Mouse (Mus musculus): ENCODE measurements around the gene Abcg5. TPM values are rescaled to one million over a fixed set of nuclear protein-coding genes. Genes with fewer than 3 reads are reported as not detected.

Abcg5 gene
- polyA plus RNA-seq, 1 experiment from 2014 or later: 3.3 TPM

GRCm38 (mm10) chr17:84622873-84623272 lies 59.9 kb downstream of the Abcg5 start:
- no peaks in the 10 kb centered on the region for H3K27me3 ChIP-seq
- 0 out of 2 replicates have a peak, but pooled peaks cover 6% of the 10 kb centered on the region for H3K9me3 ChIP-seq
- no peak overlapping the region for H3K9ac ChIP-seq
- peak overlapping the region; percentile 88 for H3K27ac ChIP-seq
- no peak overlapping the region for H3K4me3 ChIP-seq
- peaks cover 7% of the 10 kb centered on the region for H3K4me1 ChIP-seq
- no peak overlapping the region for H3K4me2 ChIP-seq (replicated peaks)
- WGBS: 16% methylated on average over 2 of the region's 2 CpGs
- H3K36me3 ChIP-seq: no peaks in the 10 kb centered on the region; the same call in 1 of the 2 replicates
- ATAC-seq (ENCODE audit: insufficient number of reproducible peaks, insufficient read depth, low FRiP score, low TSS enrichment): peak; percentile 47; the same call in 1 of the 2 replicates

DNA sequence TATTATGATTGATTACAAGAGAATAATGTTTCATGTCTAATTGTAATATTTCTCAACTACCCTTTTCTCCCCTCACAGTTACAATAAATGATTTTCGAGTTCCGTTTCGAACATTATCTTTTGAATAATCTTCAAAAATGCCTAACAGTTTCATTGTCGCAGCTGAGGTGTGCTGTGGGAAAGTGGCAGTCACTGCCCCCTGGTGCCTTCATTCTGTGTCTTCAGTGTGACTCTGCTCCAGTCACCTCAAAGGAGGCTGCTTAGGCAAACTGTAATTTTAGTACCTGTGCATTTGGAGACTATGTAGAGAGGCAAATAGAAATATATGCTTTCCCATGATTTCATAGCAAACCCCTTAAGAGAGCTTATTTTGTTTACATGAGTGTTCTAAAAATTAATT lies 60.8 kb downstream of the Abcg5 start:
- Histone ChIP-seq H3K4me1 (peaks cover 3% of the 10 kb centered on the region; the same call in 1 of the 2 replicates), H3K9me3 (0 out of 2 replicates have a peak, but pooled peaks cover 6% of the 10 kb centered on the region), H3K27me3 (no peaks in the 10 kb centered on the region), H3K4me3 (no peak overlapping the region), H3K36me3 (no peaks in the 10 kb centered on the region; the same call in 1 of the 2 replicates), H3K9ac (no peak overlapping the region), H3K27ac (peak overlapping the region; percentile 88; the same call in 1 of the 2 replicates), H3K4me2 (replicated peaks) (no peak overlapping the region)
- WGBS: 79% methylated on average over 4 of the region's 4 CpGs
- no peak for ATAC-seq (ENCODE audit: insufficient number of reproducible peaks, insufficient read depth, low FRiP score, low TSS enrichment)

DNA sequence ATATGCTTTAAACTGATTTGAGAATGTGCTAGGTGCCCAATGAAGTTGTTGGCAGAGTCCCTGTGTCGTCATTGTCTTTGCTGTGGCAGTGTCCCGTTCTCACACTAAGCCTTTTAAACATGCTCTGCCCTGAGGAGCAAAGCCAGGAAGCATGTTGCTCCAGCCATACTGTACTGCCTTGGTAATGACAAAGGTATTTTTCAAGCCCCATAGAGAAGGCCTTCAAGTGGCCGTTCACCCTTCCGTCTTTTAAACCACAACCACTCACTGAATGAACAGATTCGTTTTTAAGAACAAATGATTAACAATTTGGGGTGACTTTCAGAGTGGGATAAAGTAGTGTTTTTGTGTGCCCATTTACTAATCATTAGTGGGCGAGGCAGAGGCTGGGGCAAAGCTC lies 61.6 kb downstream of the Abcg5 start:
- ATAC-seq (ENCODE audit: insufficient number of reproducible peaks, insufficient read depth, low FRiP score, low TSS enrichment): no peak
- Histone ChIP-seq H3K27me3 (no peaks in the 10 kb centered on the region), H3K27ac (0 out of 2 replicates have a peak overlapping the region, but pooled peaks have one; percentile 36), H3K9me3 (0 out of 2 replicates have a peak, but pooled peaks cover 6% of the 10 kb centered on the region), H3K9ac (no peak overlapping the region), H3K4me2 (replicated peaks) (no peak overlapping the region), H3K4me1 (no peaks in the 10 kb centered on the region), H3K36me3 (no peaks in the 10 kb centered on the region; the same call in 1 of the 2 replicates), H3K4me3 (no peak overlapping the region)
- 83% methylated on average over 6 of the region's 6 CpGs for WGBS

- Histone ChIP-seq H3K4me1 (no peaks in the 10 kb centered on the region), H3K9ac (no peak overlapping the region), H3K9me3 (0 out of 2 replicates have a peak, but pooled peaks cover 6% of the 10 kb centered on the region), H3K36me3 (no peaks in the 10 kb centered on the region; the same call in 1 of the 2 replicates), H3K27ac (no peak overlapping the region), H3K4me3 (no peak overlapping the region), H3K27me3 (no peaks in the 10 kb centered on the region), H3K4me2 (replicated peaks) (no peak overlapping the region)
- WGBS: 89% methylated on average over 6 of the region's 6 CpGs
- no peak for ATAC-seq (ENCODE audit: insufficient number of reproducible peaks, insufficient read depth, low FRiP score, low TSS enrichment)
Observed at GRCm38 (mm10) chr17:84620610-84621009, 62.2 kb downstream of the Abcg5 start.

DNA sequence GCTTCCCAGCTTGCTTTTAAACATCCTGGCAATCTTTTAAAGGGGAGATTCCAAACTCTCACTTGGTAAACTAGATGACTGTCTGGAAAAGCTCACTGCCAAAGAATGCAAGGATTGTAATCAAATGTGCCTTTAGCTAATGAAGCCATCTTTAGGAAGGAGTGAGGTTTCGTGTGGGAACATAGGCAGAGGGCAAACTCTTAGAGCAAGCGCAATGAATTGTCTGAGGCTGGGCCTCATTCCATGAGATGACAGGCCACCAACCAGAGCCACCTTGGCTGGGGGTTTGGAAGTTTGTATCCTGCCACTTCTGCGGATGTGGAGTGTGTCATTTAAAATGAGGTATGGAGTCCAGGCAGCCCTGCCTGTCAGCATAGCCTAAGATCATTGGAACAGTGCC lies 62.7 kb downstream of the Abcg5 start:
- H3K4me2 ChIP-seq (replicated peaks): no peak overlapping the region
- 74% methylated on average over 3 of the region's 3 CpGs for WGBS
- no peaks in the 10 kb centered on the region for H3K27me3 ChIP-seq
- H3K27ac ChIP-seq: no peak overlapping the region
- H3K36me3 ChIP-seq: no peaks in the 10 kb centered on the region; the same call in 1 of the 2 replicates
- H3K9ac ChIP-seq: no peak overlapping the region
- H3K9me3 ChIP-seq: 0 out of 2 replicates have a peak, but pooled peaks cover 6% of the 10 kb centered on the region
- H3K4me1 ChIP-seq: no peaks in the 10 kb centered on the region
- no peak for ATAC-seq (ENCODE audit: insufficient number of reproducible peaks, insufficient read depth, low FRiP score, low TSS enrichment)
- no peak overlapping the region for H3K4me3 ChIP-seq

- Histone ChIP-seq H3K4me3 (no peak overlapping the region), H3K27ac (no peak overlapping the region), H3K27me3 (no peaks in the 10 kb centered on the region)
Observed at GRCm38 (mm10) chr17:84619112-84619511, 63.7 kb downstream of the Abcg5 start.

DNA sequence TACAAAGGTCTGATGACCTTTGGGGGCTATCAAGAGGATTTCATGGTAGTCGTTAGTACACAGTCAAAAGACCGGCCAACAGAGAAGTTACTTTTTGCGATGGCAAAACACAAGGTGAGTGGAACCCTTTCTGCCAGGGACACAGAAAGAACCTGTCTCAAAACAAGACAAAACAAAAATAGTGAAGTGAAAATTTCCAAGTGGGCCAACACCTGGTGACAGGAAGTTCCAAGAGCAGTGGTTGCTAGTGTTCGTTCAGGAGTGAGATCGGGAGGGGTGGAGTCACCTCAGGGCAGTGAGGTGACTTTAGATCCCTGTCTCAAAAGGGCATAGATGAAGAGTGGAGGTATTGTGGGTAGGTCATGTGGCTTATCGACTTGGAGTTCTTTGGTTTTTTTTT lies 64.9 kb downstream of the Abcg5 start:
- Histone ChIP-seq H3K9me3 (peaks cover 9% of the 10 kb centered on the region), H3K4me3 (no peak overlapping the region), H3K4me1 (no peaks in the 10 kb centered on the region), H3K27ac (no peak overlapping the region), H3K9ac (no peak overlapping the region), H3K4me2 (replicated peaks) (no peak overlapping the region), H3K36me3 (peaks cover 16% of the 10 kb centered on the region), H3K27me3 (no peaks in the 10 kb centered on the region)
- WGBS: 86% methylated on average over 6 of the region's 6 CpGs
- ATAC-seq (ENCODE audit: insufficient number of reproducible peaks, insufficient read depth, low FRiP score, low TSS enrichment): no peak

More at GRCm38 (mm10) chr17:84619112-84619511, 63.7 kb downstream of the Abcg5 start:
- Histone ChIP-seq H3K9ac (no peak overlapping the region), H3K9me3 (0 out of 2 replicates have a peak, but pooled peaks cover 7% of the 10 kb centered on the region), H3K36me3 (peaks cover 4% of the 10 kb centered on the region), H3K4me2 (replicated peaks) (no peak overlapping the region), H3K4me1 (no peaks in the 10 kb centered on the region)
- WGBS: 81% methylated on average over 7 of the region's 7 CpGs
- ATAC-seq (ENCODE audit: insufficient number of reproducible peaks, insufficient read depth, low FRiP score, low TSS enrichment): no peak

DNA sequence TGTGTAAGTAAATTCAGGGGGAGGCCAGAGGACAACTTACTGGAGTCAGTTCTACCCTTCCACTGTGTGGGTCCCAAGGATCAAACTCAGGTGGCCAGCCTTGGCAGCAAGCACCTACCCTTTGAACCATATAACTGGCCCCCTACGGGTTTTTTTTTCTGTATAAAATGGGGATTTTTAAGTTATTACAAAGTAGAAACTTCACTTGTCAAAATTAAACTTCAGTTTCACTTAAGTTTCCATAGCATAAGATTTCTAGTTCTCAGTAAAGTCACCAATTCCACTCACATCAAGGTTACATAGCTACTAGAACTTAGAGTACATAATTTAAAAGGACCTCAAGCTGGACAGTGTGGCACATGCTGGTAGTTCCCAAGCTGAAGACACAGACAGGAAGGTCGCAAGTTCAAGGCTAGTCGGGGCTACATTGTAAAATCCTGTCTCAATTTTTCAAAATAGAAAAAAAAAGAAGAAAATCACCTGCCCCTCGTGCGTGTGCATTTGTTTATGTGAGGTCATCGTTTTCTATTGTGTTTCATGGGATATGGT lies 66.2 kb downstream of the Abcg5 start:
- no peak overlapping the region for H3K27ac ChIP-seq
- H3K36me3 ChIP-seq: peaks cover 17% of the 10 kb centered on the region
- H3K9ac ChIP-seq: no peak overlapping the region
- 76% methylated on average over 6 of the region's 6 CpGs for WGBS
- H3K9me3 ChIP-seq: peaks cover 9% of the 10 kb centered on the region
- no peak overlapping the region for H3K4me2 ChIP-seq (replicated peaks)
- H3K4me3 ChIP-seq: no peak overlapping the region
- H3K4me1 ChIP-seq: peaks cover 5% of the 10 kb centered on the region; the same call in 1 of the 2 replicates
- H3K27me3 ChIP-seq: no peaks in the 10 kb centered on the region
- no peak for ATAC-seq (ENCODE audit: insufficient number of reproducible peaks, insufficient read depth, low FRiP score, low TSS enrichment)

- H3K9me3 ChIP-seq: peaks cover 9% of the 10 kb centered on the region
- ATAC-seq (ENCODE audit: insufficient number of reproducible peaks, insufficient read depth, low FRiP score, low TSS enrichment): no peak
- H3K27me3 ChIP-seq: no peaks in the 10 kb centered on the region
- H3K36me3 ChIP-seq: peaks cover 17% of the 10 kb centered on the region
- no peak overlapping the region for H3K4me3 ChIP-seq
- no peak overlapping the region for H3K4me2 ChIP-seq (replicated peaks)
- H3K4me1 ChIP-seq: peaks cover 8% of the 10 kb centered on the region; the same call in 1 of the 2 replicates
- no peak overlapping the region for H3K27ac ChIP-seq
- WGBS: 86% methylated on average over 11 of the region's 11 CpGs
- H3K9ac ChIP-seq: no peak overlapping the region
Observed at GRCm38 (mm10) chr17:84615811-84616210, 67.0 kb downstream of the Abcg5 start.

GRCm38 (mm10) chr17:84611971-84612370 lies 70.8 kb downstream of the Abcg5 start:
- no peak for ATAC-seq (ENCODE audit: insufficient number of reproducible peaks, insufficient read depth, low FRiP score, low TSS enrichment)
- Histone ChIP-seq H3K4me3 (no peak overlapping the region), H3K9ac (no peak overlapping the region), H3K36me3 (peaks cover 19% of the 10 kb centered on the region), H3K4me1 (peaks cover 8% of the 10 kb centered on the region; the same call in 1 of the 2 replicates), H3K4me2 (replicated peaks) (no peak overlapping the region), H3K27ac (no peak overlapping the region), H3K9me3 (peaks cover 9% of the 10 kb centered on the region), H3K27me3 (no peaks in the 10 kb centered on the region)
- 48% methylated on average over 7 of the region's 7 CpGs for WGBS

DNA sequence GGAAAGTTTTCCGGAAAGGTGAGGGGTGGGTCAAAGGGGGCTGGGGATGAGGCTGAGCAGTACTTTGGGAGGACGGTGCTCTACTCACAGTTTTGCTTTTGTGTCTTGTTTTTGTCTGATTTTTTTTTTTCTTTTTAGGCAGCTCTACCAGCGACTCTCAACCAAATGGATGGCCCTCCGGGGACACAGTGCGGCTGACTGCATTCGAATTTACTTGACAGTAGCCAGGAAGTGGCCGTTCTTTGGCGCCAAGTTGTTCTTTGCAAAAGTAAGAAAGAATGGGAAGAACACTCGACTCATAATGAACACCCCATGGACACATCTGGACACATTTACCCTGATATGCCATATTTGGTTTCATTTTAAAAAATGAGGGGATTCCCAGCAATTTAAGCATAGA lies 71.3 kb downstream of the Abcg5 start:
- peaks cover 9% of the 10 kb centered on the region for H3K9me3 ChIP-seq
- no peak overlapping the region for H3K4me3 ChIP-seq
- no peaks in the 10 kb centered on the region for H3K27me3 ChIP-seq
- peaks cover 23% of the 10 kb centered on the region for H3K36me3 ChIP-seq
- WGBS: 53% methylated on average over 9 of the region's 9 CpGs
- no peak for ATAC-seq (ENCODE audit: insufficient number of reproducible peaks, insufficient read depth, low FRiP score, low TSS enrichment)
- 0 out of 2 replicates have a peak overlapping the region, but pooled peaks have one; percentile 36 for H3K27ac ChIP-seq
- H3K4me2 ChIP-seq (replicated peaks): no peak overlapping the region
- H3K4me1 ChIP-seq: peaks cover 8% of the 10 kb centered on the region; the same call in 1 of the 2 replicates
- H3K9ac ChIP-seq: no peak overlapping the region

DNA sequence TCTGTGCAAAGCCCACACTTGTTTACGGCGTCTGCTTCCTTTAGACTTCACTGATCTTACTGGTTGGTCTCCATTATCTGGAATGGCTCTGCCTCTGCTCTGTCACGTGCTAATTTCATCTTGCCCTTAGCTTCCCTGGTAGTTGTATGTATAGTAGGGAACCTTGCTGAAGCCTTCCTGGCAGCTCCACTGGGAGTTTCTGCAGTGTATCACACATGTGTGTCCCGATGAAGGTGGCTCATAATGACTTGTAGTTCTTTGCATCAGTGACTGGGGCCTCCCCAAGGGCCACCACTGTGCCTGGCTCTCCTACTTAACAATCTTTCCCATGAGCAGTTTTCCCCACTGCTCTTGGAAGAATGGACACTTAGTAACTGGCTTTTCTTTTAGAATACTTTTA lies 74.2 kb downstream of the Abcg5 start:
- Histone ChIP-seq H3K4me3 (no peak overlapping the region), H3K9ac (no peak overlapping the region), H3K27me3 (no peaks in the 10 kb centered on the region), H3K9me3 (peaks cover 3% of the 10 kb centered on the region), H3K4me1 (peaks cover 8% of the 10 kb centered on the region; the same call in 1 of the 2 replicates), H3K27ac (no peak overlapping the region), H3K4me2 (replicated peaks) (no peak overlapping the region), H3K36me3 (peaks cover 14% of the 10 kb centered on the region)
- 80% methylated on average over 4 of the region's 4 CpGs for WGBS
- no peak for ATAC-seq (ENCODE audit: insufficient number of reproducible peaks, insufficient read depth, low FRiP score, low TSS enrichment)

Measured in embryonic facial prominence, embryonic 12.5 days (tissue).